24 mouse cellular contexts compared by ENCODE assay signal in genomic region chr2:27844885-27845284, GRCm38 (mm10). TPM values are rescaled to one million over a fixed set of nuclear protein-coding genes. Genes with fewer than 3 reads are reported as not detected.
"Had no signal": no experiment of that assay in that cellular context is flagged by ENCODE, and none has a peak within 500 bp of the region (broad histone marks: within the 10 kb centered on the region; RNA-seq: fewer than 3 reads in every experiment).

No protein-coding gene starts in this region.

- H3K9ac ChIP-seq: hindbrain, embryonic 12.5 days; hindbrain, embryonic 14.5 days; intestine, embryonic 15.5 days; limb, embryonic 12.5 days; liver, embryonic 12.5 days had no signal

- H3K27me3 ChIP-seq: hindbrain, embryonic 12.5 days; intestine, embryonic 15.5 days; limb, embryonic 12.5 days had no signal

- H3K27ac ChIP-seq: heart, adult 2 months; hindbrain, embryonic 10.5 days; hindbrain, embryonic 12.5 days; hindbrain, embryonic 14.5 days; intestine, embryonic 15.5 days; layer of hippocampus, adult 2 months; limb, embryonic 12.5 days; liver, embryonic 12.5 days had no signal

- H3K4me2 ChIP-seq: heart, embryonic 11.5 days; hindbrain, embryonic 12.5 days; hindbrain, embryonic 14.5 days; intestine, embryonic 15.5 days; limb, embryonic 12.5 days; liver, embryonic 12.5 days had no signal

- ATAC-seq: hindbrain, embryonic 16.5 days; inflammation-experienced regulatory T-cells, adult 6 months; intestine, embryonic 15.5 days; intestine, postnatal 0 days; liver, embryonic 12.5 days had no signal

- H3K9me3 ChIP-seq: hindbrain, embryonic 10.5 days; hindbrain, embryonic 12.5 days; intestine, embryonic 15.5 days; limb, embryonic 12.5 days; liver, embryonic 12.5 days had no signal

- H3K4me3 ChIP-seq: heart, adult 2 months; hindbrain, embryonic 10.5 days; hindbrain, embryonic 12.5 days; intestine, embryonic 15.5 days; layer of hippocampus, adult 2 months; limb, embryonic 12.5 days; liver, embryonic 12.5 days had no signal

- H3K36me3 ChIP-seq: hindbrain, embryonic 10.5 days; hindbrain, embryonic 12.5 days; intestine, embryonic 15.5 days; limb, embryonic 12.5 days; liver, embryonic 12.5 days had no signal

- DNase-seq: gastrocnemius, postnatal 14 days; gastrocnemius, postnatal 36 days; heart, adult 11 months; heart, adult 2 months; heart, postnatal 10 days; heart, postnatal 4 days; kidney, adult 18-20 months; kidney, adult 8-10 months; kidney, postnatal 10 days; kidney, postnatal 25 days; kidney, postnatal 4 days; layer of hippocampus, postnatal 36 days; left cerebral cortex, postnatal 4 days had no signal

RNA-seq across cellular contexts. Expression of gene Col5a1, which starts 41.3 kb away (rescaled TPM):
- polyA plus RNA-seq: inflammation-experienced regulatory T-cells, adult 6 months had no signal
